Mouse (Mus musculus): ENCODE data around the gene Klk1b27. TPM values are rescaled to one million over a fixed set of nuclear protein-coding genes. Genes with fewer than 3 reads are reported as not detected.

Gene Klk1b27
- polyA plus RNA-seq, 1 experiment from 2014 or later, result not detected

Other genes starting within 250 kb of the Klk1b27 start
- gene Klk7, start 241.0 kb upstream of the Klk1b27 start, polyA plus RNA-seq (2015; fragmentation: Nextera tagmentation; extraction: Ambion mirVana), result 0.07 and 0.12 TPM in 2 replicates
- 0.15 TPM in 1 of 2 replicates, not detected in the other for gene Klk6, start 227.8 kb upstream of the Klk1b27 start, polyA plus RNA-seq (2015; fragmentation: Nextera tagmentation; extraction: Ambion mirVana)
- gene Klk5, start 210.3 kb upstream of the Klk1b27 start, polyA plus RNA-seq (2015; fragmentation: Nextera tagmentation; extraction: Ambion mirVana), result not detected in 2 replicates
- gene Klk4, start 171.1 kb upstream of the Klk1b27 start, polyA plus RNA-seq (2015; fragmentation: Nextera tagmentation; extraction: Ambion mirVana), result not detected in 2 replicates
- not detected in 2 replicates for gene Klk15, start 118.5 kb upstream of the Klk1b27 start, polyA plus RNA-seq (2015; fragmentation: Nextera tagmentation; extraction: Ambion mirVana)
- gene Klk1b8, start 101.6 kb upstream of the Klk1b27 start, polyA plus RNA-seq (2015; fragmentation: Nextera tagmentation; extraction: Ambion mirVana), result not detected in 2 replicates
- not detected in 2 replicates for gene Klk1b1, start 85.5 kb upstream of the Klk1b27 start, polyA plus RNA-seq (2015; fragmentation: Nextera tagmentation; extraction: Ambion mirVana)
- not detected in 2 replicates for gene Klk1b9, start 76.2 kb upstream of the Klk1b27 start, polyA plus RNA-seq (2015; fragmentation: Nextera tagmentation; extraction: Ambion mirVana)
- gene Klk1b11, start 56.4 kb upstream of the Klk1b27 start, polyA plus RNA-seq (2015; fragmentation: Nextera tagmentation; extraction: Ambion mirVana), result not detected in 2 replicates
- not detected in 2 replicates for gene Klk1b26, start 40.1 kb upstream of the Klk1b27 start, polyA plus RNA-seq (2015; fragmentation: Nextera tagmentation; extraction: Ambion mirVana)
- not detected in 2 replicates for gene Klk1b21, start 50.0 kb downstream of the Klk1b27 start, polyA plus RNA-seq (2015; fragmentation: Nextera tagmentation; extraction: Ambion mirVana)
- gene Klk1b22, start 60.4 kb downstream of the Klk1b27 start, polyA plus RNA-seq (2015; fragmentation: Nextera tagmentation; extraction: Ambion mirVana), result not detected in 2 replicates
- gene Klk1b16, start 84.5 kb downstream of the Klk1b27 start, polyA plus RNA-seq (2015; fragmentation: Nextera tagmentation; extraction: Ambion mirVana), result not detected in 2 replicates
- not detected in 2 replicates for gene Klk1b24, start 135.9 kb downstream of the Klk1b27 start, polyA plus RNA-seq (2015; fragmentation: Nextera tagmentation; extraction: Ambion mirVana)
- gene Klk1b3, start 145.9 kb downstream of the Klk1b27 start, polyA plus RNA-seq (2015; fragmentation: Nextera tagmentation; extraction: Ambion mirVana), result 0.19 TPM in 1 of 2 replicates, not detected in the other
- not detected in 2 replicates for gene Klk1b4, start 155.1 kb downstream of the Klk1b27 start, polyA plus RNA-seq (2015; fragmentation: Nextera tagmentation; extraction: Ambion mirVana)
- 0.15 TPM in 1 of 2 replicates, not detected in the other for gene Klk1b5, start 163.7 kb downstream of the Klk1b27 start, polyA plus RNA-seq (2015; fragmentation: Nextera tagmentation; extraction: Ambion mirVana)
- 7.2 and 10.9 TPM in 2 replicates for gene Klk1, start 173.1 kb downstream of the Klk1b27 start, polyA plus RNA-seq (2015; fragmentation: Nextera tagmentation; extraction: Ambion mirVana)
- 0.26 TPM in 1 of 2 replicates, not detected in the other for gene Gm36864, start 183.9 kb downstream of the Klk1b27 start, polyA plus RNA-seq (2015; fragmentation: Nextera tagmentation; extraction: Ambion mirVana)
- gene 1700028J19Rik, start 194.4 kb downstream of the Klk1b27 start, polyA plus RNA-seq (2015; fragmentation: Nextera tagmentation; extraction: Ambion mirVana), result 1.9 and 2.0 TPM in 2 replicates
- gene 2410002F23Rik, start 194.4 kb downstream of the Klk1b27 start, polyA plus RNA-seq (2015; fragmentation: Nextera tagmentation; extraction: Ambion mirVana), result 178 and 180 TPM in 2 replicates
- gene Acp4, start 205.1 kb downstream of the Klk1b27 start, polyA plus RNA-seq (2015; fragmentation: Nextera tagmentation; extraction: Ambion mirVana), result not detected in 2 replicates
- gene Gm15517, start 209.2 kb downstream of the Klk1b27 start, polyA plus RNA-seq (2015; fragmentation: Nextera tagmentation; extraction: Ambion mirVana), result not detected in 2 replicates